Mouse (Mus musculus) CD4-positive, CD25-positive, alpha-beta regulatory T cell, adult 4 months (primary cell): ENCODE data around the gene Rpl10a. TPM values are rescaled to one million over a fixed set of nuclear protein-coding genes. Genes with fewer than 3 reads are reported as not detected.
A peak's percentile ranks its signal among the peaks of the same experiment; 100 is the strongest.
"Not testable (repeated sequence)": the region's sequence is repeated elsewhere in the genome, so short reads cannot be mapped to it uniquely, and the experiment has no call there.

ENCODE experiments used
- ATAC-seq: one replicate; pipeline ENCODE4 v1.8.0; 2017
- polyA plus RNA-seq, 2 experiments: library from polyadenylated mRNA; unstranded; fragments of 100-300 nt; shearing (Covaris generic); gene quantifications; one replicate each; pipeline ENCODE4 v1.2.1; 2017

Gene Rpl10a
- polyA plus RNA-seq, 2 experiments from 2014 or later, result 798 to 811 TPM

DNA sequence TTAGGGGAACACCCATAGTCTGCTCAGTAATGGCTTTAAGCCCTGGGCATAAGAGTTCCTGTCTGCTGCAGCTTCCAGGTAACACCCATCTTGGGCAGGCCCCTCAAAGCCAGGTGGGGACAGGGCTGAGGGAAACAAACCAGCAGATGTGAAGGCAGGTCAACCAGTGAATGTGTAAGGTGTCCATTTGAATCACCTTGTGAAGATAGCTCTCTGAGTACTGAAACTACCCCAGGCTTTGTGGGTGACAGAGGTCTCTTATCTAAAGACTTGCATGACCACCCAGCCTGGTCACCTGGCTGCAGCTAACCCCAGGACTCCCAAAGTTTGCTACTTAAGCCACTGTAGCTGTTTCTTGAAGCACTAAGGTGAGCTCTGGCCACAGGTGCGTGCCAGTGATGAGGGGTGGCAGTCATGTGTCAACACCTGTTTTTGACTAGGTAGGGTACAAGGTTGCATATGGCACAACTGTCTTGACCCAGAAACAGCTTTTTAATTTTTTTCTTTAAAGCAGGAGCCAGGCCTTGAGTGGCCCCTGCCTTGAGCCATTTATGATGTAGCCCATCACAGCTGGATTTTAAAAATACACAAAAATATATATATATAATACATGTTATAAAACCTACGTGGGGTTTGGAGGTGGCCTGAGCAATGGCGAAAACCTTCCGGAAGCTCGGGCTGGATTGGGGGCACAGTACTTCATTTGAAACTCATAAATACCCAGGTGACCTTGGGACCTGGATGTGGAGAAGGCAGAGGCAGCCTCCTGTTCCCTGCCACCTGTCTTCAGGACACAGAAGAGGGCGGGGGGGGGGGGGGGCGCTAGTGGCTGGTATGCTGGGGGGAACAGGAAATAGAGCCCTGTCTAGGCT lies 3.2 kb downstream of the Rpl10a start:
- ATAC-seq, result no peak

DNA sequence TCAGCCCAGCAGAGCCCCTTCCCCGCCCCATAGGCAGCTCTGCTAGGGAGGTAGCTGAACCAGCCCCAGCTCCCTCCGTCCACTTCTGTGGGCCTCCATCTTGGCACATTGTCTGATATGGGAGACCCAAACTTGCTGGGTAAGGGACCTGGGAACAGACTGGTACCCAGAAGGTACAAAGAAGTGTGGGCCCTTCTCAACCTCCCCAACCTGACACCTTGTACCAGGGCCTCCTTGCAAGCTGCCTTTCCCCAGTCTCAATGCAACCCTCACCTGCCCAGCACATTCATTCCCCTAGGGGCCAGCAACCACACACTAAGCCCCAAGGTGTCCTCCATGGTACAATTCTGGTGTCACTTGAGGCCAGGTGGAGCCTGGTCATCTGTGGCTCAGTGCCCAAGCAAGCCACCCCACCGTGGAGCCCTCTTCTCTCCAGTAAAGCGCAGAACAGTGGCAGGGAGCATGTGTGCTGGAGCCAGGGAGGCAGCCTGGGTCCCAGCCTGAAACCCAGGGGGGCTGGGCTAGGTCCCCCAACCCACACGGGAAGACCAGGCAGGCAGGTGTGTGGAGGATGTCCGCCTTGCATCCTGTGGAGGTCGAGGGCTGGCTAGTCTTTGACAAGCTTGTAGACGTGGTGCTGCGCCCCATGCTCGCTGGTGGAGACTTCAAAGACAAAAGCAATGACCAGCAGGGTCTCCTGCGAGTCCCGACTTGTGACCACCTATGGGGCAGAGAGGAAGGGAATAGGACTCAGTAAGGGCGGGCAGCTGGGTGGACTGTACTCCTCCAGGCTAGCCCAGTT lies 4.0 kb downstream of the Rpl10a start:
- no peak for ATAC-seq

DNA sequence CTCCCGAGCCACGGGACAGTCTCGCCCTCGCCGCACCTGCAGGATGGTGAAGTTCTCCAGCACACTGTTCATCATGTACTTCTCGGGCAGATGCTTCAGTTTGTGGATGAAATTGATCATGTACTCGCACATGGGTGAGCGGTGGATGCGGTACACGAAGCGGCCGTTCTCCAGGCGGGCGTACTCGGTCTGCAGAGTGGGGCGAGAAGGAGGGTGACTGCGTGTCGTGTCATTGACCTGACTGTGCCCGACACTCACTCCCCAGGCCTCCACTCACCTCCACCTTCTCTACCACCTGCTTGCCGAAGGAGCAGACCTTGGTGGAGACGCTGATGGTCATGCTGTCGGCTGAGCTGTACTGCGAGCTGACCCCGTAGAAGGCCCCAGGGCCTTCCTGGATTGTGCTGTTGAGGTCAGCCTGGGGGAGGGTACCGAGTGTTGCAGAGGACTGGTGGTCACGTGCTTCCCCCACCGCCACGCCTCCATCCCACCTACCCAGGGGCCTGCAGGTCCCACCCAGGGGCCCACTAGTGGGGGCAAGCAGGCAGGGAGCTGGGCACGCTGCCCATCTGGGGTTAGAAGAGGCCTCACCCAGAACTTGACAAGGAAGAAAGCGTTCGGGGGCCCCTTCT lies 4.8 kb downstream of the Rpl10a start:
- no peak for ATAC-seq

DNA sequence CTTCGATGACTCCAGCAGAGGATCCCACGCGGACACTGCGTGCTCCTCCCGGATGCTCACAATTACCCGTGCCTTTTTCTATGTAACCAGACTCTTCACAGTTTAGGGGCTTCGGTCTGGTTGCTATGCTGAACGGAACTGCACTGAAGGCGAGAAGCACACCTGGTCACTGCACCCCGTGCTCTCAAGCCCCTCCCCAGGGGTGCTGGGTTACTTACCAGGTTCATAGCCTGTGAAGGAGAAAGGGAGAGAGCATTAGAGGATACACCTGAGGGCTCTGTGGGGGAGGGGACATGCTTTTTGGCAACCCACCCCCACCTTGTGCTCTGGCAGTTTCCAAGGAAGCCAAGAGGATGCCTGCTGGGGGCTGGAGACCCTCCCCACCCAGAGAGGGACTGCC lies 7.0 kb downstream of the Rpl10a start:
- no peak for ATAC-seq

DNA sequence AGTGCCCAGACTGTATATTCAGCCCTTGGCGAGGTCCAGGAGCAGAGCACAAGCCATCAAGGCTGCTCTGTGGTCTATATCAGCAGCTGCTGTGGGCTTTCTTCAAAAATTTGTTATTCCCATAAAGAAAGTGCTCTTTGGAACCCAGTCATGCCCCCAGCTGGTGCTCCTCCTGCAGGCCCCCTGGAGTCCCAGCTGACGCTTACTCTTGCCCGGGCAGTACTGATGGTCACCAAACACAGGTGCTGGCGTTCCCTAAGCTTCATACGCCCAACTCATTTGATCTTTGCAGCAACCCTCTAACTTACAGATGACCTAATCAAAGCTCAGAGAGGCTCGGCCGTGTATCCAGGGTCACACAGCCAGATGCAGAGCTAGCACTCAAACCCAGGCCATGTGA lies 9.3 kb downstream of the Rpl10a start:
- no peak for ATAC-seq

DNA sequence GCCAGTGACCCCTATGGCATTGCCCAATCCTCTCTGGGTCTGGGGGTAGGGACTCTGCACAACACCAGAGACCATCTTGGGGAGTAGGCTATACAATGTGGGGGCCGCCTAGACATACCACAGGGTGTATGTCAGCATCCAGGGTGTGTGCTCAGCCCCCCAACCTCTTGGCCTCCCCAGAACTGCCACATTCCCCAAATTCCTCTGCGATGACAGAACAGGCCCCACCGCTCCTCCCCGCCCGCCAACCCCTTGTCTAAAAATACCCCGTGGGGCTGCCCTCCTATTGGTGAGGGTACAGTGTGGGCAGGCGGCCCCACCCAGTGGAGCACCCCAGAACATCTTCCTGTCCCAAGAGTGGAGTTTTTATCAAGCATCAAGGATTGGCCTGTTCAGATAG lies 12.3 kb downstream of the Rpl10a start:
- ATAC-seq, result no peak

DNA sequence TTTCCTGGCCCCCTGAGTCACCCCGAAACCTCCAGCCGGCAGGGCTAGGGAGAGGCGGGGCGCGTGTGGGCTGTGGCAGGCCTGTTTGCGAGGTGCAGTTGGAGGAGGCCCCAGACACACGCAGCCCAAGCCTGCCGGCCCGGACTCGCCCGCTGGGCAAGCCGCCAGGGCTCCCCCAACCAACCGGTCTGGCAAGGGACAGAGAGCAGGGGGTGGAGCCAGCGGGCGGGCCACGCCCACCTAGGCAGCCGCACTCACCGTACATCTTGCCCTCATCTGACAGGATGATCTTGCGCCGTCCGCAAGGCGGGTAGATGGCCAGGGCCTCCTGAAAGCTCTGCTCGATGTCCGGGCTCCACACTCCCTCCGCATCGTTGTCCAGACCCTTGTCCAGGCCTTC lies 12.8 kb downstream of the Rpl10a start:
- ATAC-seq, result no peak

DNA sequence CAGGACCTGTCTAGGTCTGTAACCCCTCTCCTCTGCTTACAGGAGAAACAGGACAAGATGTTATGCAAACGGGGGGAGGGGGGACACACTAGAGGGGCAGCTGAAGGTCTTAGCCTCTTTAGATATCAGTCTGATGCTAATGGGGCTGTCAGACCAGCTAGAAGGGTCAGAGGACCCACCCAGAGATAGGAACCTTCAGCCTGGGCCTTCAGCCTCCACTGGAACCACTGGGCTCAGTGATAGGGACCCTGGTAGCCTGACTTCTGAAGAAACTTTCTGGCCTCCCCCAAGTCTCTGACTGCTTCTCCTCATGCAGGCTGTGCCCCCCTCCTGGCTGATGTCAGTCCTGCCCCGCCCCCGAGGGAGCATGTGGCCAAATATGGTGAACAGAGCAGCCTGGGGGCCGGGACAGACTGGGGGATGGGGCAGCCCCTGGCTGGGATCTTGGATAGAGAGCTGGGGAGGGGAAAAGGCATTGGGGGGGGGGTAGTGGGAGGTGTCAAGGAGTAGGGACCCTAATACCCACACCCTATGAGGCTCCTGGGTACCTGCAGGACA lies 15.9 kb downstream of the Rpl10a start:
- ATAC-seq, result no peak

DNA sequence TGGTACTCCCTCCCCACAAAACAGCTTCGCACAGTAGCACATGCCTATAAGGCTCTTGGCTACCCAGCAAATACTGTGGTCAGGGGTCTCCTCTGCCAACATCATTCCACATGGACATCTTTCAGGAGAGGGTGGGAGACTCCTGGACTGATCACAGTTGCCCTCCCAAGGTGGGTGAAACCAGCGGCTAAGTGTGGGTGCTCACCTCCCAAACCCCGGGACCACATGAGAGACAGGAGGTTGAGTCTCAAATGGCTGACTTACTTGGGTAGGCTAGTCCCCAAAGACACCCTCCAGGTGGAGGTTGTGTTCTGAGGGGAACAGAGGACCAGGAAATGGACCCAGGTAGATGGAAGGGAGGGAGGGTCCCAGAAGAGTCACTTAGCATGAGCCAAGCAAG lies 16.4 kb downstream of the Rpl10a start:
- no peak for ATAC-seq

DNA sequence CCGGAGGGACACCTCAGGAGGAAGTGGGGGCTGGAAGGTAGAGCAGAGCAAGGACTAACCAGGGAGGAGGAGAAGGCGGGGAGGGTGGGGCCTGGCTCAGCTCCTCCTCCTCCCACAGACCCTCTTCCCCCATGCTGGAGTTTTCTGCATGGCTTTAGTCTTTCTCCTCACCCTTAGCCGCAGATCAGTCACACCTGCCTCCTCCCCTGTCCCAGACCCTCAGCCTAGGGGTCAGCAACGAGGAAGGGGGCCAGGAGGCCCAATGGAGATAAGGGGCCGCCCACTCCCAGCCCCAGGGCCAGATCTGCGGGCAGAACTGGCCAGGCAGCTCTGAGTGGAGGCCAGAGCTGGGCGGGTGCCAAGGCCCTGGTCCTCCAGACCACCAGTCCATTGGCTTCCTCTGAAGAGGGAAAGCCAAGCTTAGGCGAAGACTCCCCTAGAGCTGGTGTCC lies 17.0 kb downstream of the Rpl10a start:
- ATAC-seq, result no peak

DNA sequence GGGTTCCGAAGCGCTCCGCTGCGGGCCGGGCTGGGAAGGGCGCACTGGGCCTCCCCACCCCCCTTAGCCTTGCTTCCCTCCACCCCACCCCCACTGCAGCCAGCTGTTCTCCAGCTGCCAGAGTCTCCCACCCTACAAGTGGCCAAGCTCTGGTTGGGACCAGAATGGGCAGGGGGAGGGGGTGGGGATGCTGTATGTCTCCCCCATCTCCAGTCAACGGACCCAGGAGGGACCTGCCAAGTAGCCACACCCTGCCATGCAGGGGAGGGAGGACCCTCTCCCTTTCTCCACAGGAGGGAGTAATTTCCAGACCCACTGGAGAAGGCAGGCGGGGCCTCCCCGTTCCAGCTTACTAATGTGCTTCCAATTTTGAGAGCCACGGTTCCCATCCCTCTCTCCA lies 17.6 kb downstream of the Rpl10a start:
- ATAC-seq, result no peak

DNA sequence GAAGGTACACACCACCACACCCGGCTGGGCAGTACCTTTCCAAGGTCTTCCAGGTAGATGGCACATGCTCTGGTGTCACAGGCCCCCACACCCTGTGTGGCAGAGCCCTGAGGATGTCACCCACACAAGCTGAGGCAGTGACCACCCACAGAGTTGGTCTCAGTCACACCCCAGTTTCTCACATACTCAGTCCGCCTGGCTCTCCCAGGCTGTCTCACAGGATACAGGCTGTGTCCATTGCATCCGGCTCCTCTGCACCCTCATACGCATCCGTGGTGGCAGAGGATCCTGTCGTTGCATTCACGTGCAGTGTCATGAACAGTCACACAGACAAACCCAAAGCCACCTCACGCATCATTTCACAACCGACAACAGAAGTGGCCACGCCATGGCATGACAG lies 19.1 kb downstream of the Rpl10a start:
- ATAC-seq, result no peak

DNA sequence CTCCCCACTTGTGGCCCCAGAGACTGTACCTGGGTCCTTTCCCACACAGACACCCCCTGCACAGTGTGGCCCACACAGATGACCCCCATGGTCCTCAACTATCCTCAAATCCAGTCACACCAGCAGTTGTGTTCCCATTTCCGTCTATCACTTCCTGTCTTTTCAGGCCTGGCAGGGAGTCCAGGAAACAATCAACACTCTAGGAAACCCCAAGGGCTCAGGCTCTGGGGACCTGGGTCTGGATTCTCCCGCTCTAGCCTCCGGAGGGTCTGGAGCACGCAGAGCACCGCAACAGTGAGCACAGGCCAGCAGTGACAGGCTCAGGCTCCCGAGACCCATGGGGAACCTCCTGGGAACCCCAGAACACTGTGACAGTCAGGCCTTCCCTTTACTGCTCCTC lies 19.9 kb downstream of the Rpl10a start:
- no peak for ATAC-seq

DNA sequence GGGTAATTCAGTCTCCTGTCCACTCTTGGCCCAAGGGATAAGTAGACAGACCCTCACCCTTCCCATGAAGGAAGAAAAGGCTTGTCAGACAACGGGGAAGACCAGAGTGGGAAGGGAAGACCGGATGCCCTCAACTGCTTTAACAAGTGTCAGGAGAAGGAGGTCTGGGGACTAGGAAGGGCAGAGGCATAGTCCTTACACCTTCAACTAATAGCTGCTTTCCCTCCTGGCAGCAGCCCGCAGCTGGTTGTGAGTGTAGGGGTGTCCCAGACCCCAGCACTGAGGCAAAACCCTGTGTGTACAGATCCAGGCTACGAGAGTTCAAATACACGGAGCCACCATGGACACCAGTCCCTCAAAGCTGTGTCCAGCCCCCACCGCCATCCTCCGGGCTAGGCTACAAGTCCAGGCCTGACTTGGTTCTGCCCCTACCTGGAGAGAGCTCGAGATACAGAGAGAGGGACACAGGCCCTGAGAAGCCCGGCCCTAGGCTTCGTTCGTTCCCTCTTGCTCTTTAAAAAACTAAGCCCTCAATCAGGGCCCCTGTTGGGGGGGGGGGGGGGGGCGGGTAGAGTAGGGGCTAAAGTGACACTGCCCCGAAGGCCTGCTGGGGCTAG lies 21.1 kb downstream of the Rpl10a start:
- no peak for ATAC-seq

DNA sequence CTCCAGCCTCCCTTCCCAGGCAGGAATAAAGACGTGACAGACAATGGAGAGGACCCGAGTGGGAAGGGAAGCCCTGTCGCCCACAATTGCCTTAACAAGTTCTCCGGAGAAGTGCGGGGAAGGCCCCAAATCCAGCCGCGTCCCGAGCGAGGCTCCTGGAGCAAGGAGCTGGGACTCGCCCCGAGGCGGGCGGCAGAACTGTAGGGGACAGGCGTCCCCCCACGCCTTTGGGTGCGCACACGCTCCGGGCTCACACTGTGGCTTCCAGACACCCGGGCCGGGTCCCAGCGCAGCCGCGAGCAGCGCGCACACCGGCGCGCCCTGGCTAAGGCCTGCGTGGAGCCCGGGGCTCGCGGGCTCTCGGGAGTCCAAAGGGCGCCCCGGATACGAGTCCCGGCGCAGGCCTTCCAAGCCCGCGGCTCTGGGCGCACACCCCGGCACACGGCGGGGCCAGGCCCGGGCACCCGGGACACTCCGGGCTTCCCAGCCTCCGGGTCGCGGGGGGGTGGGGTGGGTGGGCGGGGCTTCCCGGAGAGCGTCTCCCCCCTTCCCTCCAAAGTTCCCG lies 21.7 kb downstream of the Rpl10a start:
- ATAC-seq, result no peak

DNA sequence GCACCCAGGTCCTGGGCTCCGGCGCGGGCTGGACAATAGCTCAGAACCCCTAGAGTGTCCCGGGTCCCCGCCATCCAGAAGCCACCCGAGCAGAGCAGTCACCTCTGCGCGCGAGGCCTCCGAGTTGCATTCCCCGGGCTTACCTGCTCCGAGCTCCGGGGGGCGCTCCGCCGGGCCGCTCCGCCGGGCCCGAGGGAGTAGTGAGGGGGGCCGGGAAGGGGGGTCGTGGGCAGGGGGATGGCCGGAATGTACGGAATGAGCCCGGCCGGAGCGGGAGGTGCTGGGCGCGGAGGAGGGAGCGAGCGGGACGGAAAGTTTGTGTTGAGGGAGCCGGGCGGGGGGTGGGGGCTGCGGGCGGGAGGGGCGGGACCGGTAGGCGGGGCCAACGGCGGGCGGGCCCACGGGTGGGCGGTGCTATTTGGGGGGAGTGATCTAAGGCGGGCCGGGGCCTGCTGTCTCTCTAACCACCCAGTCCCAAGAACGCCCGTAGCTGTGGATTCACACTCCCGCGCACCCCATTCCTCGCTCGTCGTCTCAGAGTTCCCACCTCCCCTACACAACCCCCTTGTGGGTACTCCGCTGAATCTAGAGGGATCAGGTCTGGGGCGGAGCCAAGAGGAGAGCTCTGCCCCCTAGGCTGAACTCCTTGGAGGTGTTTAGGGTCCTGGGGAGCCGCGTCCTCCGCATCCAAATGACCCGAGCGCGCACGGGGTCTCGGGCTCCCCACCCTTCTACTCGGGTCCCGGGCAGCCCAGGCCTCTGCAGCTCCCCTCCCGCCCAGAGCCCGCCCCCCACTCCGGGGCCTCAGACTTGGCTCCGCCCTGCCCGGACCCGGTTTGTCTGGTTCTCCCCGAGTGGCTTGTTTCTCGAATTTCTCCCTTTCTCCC lies 22.4 kb downstream of the Rpl10a start, which contains the start of gene Tead3:
Gene Tead3, minus strand, starts transcription at position 352 of the 887 bp plus-strand sequence.
- ATAC-seq, result peak; percentile 61

DNA sequence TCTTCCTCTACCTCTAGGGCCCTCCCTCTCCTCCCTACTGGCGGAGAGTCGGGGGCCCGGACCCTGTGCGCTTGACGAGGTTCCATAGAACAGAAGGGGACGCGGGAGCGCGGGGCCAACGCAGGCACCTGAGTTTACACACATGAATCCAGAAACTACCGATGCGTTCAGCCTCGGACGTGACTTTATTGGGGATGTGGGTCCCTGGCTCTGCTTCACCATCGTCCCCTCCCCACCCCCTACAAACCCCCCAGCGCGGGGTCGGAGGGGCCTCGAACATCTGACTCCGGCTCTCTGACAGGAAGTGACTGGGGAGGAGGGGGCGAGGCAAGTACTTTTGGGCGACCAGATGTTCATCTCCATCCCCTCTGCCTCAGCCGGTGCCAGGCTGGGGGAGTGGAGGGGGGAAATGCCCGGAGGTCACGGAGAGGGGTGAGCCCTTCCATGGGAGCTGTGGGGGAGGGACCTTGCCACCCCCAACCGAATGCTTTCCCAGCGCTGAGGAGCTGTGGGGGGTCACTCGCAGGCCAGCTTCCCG lies 23.2 kb downstream of the Rpl10a start:
- ATAC-seq, result no peak

DNA sequence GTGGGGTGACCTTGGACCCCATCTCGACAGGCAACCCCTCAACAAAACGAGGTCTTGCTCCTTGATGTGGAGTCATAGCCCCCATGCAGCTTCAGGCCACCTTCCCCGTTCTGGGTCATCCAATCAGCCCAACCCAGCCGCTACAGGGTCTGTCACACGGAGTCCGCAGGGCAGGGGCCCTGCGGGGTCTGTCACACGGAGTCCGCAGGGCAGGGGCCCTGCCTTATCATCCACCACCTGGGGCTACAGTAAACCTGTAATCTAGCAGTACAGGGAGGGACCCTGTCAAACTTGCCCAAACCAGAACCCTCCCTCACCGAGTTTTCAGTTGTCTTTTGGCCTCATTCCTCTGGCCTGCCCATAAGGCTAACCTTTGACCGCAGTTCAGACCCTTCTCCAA lies 23.7 kb downstream of the Rpl10a start:
- no peak for ATAC-seq

DNA sequence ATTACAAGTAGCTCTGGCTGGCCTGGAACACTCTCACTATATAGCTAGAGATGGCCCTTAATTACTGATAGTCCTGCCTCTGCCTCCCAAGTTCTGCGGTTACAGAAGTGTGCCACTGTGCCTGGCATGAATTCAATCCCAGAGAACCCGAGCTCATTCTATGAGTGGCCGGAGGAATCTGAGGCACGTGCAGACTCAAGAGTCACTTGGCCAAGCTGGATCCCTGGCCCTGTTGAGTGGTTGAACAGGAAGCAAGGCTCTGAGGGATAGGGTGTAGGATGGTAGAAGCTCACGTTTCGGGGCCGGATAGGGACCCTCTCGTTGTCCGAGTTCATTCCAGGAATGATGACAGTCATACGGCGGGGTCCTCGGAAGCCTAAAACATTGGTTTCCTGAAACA lies 27.6 kb downstream of the Rpl10a start:
- no peak for ATAC-seq

DNA sequence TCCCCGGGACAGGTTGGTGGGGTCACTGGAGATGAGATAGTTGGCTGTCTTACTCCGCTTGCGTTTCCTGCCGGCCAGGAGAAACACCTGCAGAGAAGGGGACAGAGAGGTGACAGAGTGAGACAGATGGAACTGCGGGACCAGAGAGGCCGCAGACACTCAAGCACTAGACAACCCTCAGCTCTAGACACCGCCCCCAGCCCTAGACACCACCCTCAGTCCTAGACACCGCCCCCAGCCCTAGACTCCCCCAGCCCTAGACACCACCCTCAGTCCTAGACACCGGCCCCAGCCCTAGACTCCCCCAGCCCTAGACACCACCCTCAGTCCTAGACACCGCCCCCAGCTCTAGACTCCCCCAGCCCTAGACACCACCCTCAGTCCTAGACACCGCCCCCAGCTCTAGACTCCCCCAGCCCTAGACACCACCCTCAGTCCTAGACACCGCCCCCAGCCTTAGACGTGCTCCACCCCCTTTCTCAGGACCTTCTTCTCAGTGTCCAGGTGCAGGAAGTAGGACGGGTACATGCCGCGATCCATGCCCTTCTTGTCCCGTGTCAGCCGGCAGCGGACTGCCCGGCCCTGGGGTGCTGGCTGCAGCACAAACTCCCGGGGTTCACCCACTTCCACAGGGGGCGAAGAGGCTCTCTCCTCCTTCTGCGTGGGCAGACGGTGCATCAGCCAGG lies 30.4 kb downstream of the Rpl10a start:
- ATAC-seq, result not testable (repeated sequence)
